Mouse (Mus musculus): Measurements from ENCODE around the gene Tkfc. TPM values are rescaled to one million over a fixed set of nuclear protein-coding genes. Genes with fewer than 3 reads are reported as not detected.

Gene Tkfc
- polyA plus RNA-seq, 1 experiment = 5.4 TPM

DNA sequence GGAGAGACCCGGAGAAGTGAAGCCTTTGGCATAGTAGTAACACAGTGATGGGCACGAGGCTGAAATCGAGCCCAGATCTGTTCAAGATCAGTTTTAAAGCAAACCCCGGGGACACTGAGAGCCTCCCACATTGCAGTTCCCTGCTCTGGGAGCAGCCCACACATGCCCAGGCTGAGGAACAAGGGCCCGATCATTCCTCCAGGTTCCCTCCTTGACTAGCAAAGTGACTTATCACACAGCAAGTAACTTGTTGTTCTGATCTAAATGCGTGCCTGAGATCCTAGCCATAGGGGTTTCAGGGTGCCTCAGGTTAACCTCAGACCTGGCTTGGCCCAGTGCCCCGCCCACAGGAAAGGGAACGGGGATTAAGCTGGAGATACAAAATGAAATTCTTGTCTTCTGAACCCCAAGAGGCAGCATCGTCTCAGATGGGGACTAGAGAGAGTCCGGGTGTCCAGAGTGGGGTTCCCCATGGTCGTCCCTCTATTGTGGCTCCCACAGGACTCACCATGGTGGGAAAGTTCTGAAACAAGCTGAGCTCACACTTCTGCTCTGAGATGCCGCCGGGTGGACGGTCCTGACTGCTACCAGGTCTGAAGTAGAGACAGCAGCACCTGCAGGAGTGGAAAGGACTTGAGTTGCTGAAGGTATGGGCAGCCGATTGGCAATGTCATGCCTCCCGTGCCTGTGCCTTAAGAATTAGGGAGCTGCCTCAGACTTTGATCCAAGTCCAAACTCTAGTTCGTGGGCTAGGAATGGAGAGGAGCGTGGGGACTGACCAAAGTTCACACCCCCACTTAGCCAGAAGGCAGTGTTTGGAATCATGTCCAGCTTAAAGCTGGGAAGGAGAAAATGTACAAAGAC is 1.6 kb downstream of the Tkfc start:
- 80% methylated on average over 18 of the region's 18 CpGs for WGBS
- Histone ChIP-seq H3K4me1 (ENCODE audit: control insufficient read depth, insufficient read depth, insufficient read length) (peaks cover 5% of the 10 kb centered on the region; the same call in 1 of the 2 replicates), H3K4me3 (ENCODE audit: extremely low read depth, insufficient read depth, insufficient read length) (no peak overlapping the region), H3K36me3 (ENCODE audit: control insufficient read depth, insufficient read depth, low read length) (peaks cover 7% of the 10 kb centered on the region), H3K27me3 (ENCODE audit: control insufficient read depth, insufficient read depth, low read length) (no peaks in the 10 kb centered on the region), H3K27ac (ENCODE audit: insufficient read depth, low read length) (0 out of 2 replicates have a peak overlapping the region, but pooled peaks have one; percentile 58)
- TF ChIP-seq CTCF (IDR thresholded peaks at IDR 0.05; ENCODE audit: extremely low read depth, insufficient read depth, insufficient read length, insufficient replicate concordance) (no peak), POLR2A (IDR thresholded peaks at IDR 0.05; ENCODE audit: low read depth, low read length) (no peak)
- no peak for DNase-seq (ENCODE audit: low read depth in 1 of 2, low spot score in 2 of 2)

DNA sequence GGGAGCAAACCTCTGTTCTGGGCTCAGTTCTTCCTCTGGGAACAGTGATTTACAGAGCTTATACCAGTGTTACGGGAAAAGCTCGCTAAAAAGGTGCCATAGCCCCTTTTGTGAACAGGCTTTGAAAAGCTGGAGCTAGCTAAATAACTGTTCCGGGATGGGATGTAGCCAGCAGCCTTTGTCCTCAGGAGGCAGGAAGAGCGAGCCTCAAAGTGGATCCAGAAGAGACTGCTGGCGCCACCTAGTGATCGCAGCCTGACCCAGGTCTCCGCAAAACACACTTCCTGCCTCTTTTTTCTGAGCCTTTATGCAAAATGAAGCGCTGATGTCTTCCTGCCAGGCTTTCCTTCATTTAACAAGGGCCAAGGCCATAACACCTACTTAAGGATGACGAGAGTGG is 2.7 kb downstream of the Tkfc start:
- WGBS = 2% methylated on average over 9 of the region's 9 CpGs

GRCm38 (mm10) chr19:10602247-10602769 is 3.1 kb downstream of the Tkfc start:
- no peak overlapping the region for H3K4me3 ChIP-seq (ENCODE audit: extremely low read depth, insufficient read depth, insufficient read length)
- TF ChIP-seq CTCF (IDR thresholded peaks at IDR 0.05; ENCODE audit: extremely low read depth, insufficient read depth, insufficient read length, insufficient replicate concordance) (no peak), POLR2A (IDR thresholded peaks at IDR 0.05; ENCODE audit: low read depth, low read length) (no peak)
- H3K27ac ChIP-seq (ENCODE audit: insufficient read depth, low read length) = peak overlapping the region; percentile 45
- no peaks in the 10 kb centered on the region for H3K27me3 ChIP-seq (ENCODE audit: control insufficient read depth, insufficient read depth, low read length)
- peaks cover 5% of the 10 kb centered on the region; the same call in 1 of the 2 replicates for H3K4me1 ChIP-seq (ENCODE audit: control insufficient read depth, insufficient read depth, insufficient read length)
- 28% methylated on average over 6 of the region's 6 CpGs for WGBS
- no peak for DNase-seq (ENCODE audit: low read depth in 1 of 2, low spot score in 2 of 2)
- H3K36me3 ChIP-seq (ENCODE audit: control insufficient read depth, insufficient read depth, low read length) = no peaks in the 10 kb centered on the region

More for the DNA sequence above, 2.7 kb downstream of the Tkfc start:
- DNase-seq (ENCODE audit: low read depth in 1 of 2, low spot score in 2 of 2) = peak; percentile 73 to 88
- Histone ChIP-seq H3K27me3 (ENCODE audit: control insufficient read depth, insufficient read depth, low read length) (no peaks in the 10 kb centered on the region), H3K4me3 (ENCODE audit: extremely low read depth, insufficient read depth, insufficient read length) (no peak overlapping the region), H3K4me1 (ENCODE audit: control insufficient read depth, insufficient read depth, insufficient read length) (peaks cover 5% of the 10 kb centered on the region; the same call in 1 of the 2 replicates), H3K36me3 (ENCODE audit: control insufficient read depth, insufficient read depth, low read length) (peaks cover 1% of the 10 kb centered on the region), H3K27ac (ENCODE audit: insufficient read depth, low read length) (peak overlapping the region; percentile 45)
- no peak for TF ChIP-seq POLR2A (IDR thresholded peaks at IDR 0.05; ENCODE audit: low read depth, low read length)
- TF ChIP-seq CTCF (IDR thresholded peaks at IDR 0.05; ENCODE audit: extremely low read depth, insufficient read depth, insufficient read length, insufficient replicate concordance) = peak; percentile 91

DNA sequence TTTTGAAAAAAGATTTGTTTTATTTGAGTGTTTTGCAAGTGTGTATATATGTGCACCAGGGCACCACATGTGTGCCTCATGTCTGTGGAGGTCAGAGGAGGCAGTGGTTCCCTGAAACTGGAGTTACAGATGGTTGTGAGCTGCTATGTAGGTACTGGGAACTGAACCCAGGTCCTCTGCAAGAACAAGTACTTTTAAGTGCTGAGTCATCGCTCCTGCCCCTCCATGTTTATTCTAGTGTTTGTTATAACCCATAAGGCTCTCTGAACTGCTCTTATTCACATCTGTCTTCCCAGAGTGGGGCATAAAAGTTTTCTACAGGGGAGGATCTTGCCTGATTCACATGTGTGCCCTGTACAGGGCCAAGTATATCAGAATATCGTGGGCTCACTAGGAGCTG is 5.8 kb downstream of the Tkfc start:
- Histone ChIP-seq H3K4me1 (ENCODE audit: control insufficient read depth, insufficient read depth, insufficient read length) (peaks cover 4% of the 10 kb centered on the region; the same call in 1 of the 2 replicates), H3K4me3 (ENCODE audit: extremely low read depth, insufficient read depth, insufficient read length) (no peak overlapping the region), H3K27ac (ENCODE audit: insufficient read depth, low read length) (no peak overlapping the region), H3K36me3 (ENCODE audit: control insufficient read depth, insufficient read depth, low read length) (peaks cover 5% of the 10 kb centered on the region; the same call in 1 of the 2 replicates), H3K27me3 (ENCODE audit: control insufficient read depth, insufficient read depth, low read length) (no peaks in the 10 kb centered on the region)
- 96% methylated on average over 2 of the region's 2 CpGs for WGBS
- DNase-seq (ENCODE audit: low read depth in 1 of 2, low spot score in 2 of 2) = no peak
- TF ChIP-seq POLR2A (IDR thresholded peaks at IDR 0.05; ENCODE audit: low read depth, low read length) (no peak), CTCF (IDR thresholded peaks at IDR 0.05; ENCODE audit: extremely low read depth, insufficient read depth, insufficient read length, insufficient replicate concordance) (no peak)

DNA sequence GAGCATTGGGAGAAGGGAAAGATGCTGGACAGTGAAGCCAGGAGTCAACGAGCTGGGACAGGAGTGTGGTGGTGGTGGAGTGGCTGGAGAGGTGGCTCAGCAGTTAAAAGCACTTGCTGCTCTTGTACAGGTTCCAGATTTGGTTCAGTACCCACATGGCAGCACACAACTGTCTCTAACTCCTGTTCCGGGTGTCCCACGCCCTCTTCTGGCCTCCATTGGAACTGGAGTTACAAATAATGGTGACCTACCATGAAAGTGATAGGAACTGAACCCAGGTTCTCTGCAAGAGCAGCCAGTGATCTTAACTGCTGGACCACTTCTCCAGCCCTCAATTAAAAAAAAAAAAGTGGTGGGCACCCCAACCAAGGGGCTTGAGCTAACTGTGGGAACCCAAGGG is 7.3 kb downstream of the Tkfc start:
- H3K27ac ChIP-seq (ENCODE audit: insufficient read depth, low read length) = no peak overlapping the region
- TF ChIP-seq POLR2A (IDR thresholded peaks at IDR 0.05; ENCODE audit: low read depth, low read length) (no peak), CTCF (IDR thresholded peaks at IDR 0.05; ENCODE audit: extremely low read depth, insufficient read depth, insufficient read length, insufficient replicate concordance) (peak; percentile 20; the same call in 1 of the 2 replicates)
- no peaks in the 10 kb centered on the region for H3K27me3 ChIP-seq (ENCODE audit: control insufficient read depth, insufficient read depth, low read length)
- peaks cover 2% of the 10 kb centered on the region; the same call in 1 of the 2 replicates for H3K4me1 ChIP-seq (ENCODE audit: control insufficient read depth, insufficient read depth, insufficient read length)
- no peak overlapping the region for H3K4me3 ChIP-seq (ENCODE audit: extremely low read depth, insufficient read depth, insufficient read length)
- DNase-seq (ENCODE audit: low read depth in 1 of 2, low spot score in 2 of 2) = no peak
- H3K36me3 ChIP-seq (ENCODE audit: control insufficient read depth, insufficient read depth, low read length) = peaks cover 10% of the 10 kb centered on the region; the same call in 1 of the 2 replicates
- WGBS = 38% methylated on average over 3 of the region's 3 CpGs

DNA sequence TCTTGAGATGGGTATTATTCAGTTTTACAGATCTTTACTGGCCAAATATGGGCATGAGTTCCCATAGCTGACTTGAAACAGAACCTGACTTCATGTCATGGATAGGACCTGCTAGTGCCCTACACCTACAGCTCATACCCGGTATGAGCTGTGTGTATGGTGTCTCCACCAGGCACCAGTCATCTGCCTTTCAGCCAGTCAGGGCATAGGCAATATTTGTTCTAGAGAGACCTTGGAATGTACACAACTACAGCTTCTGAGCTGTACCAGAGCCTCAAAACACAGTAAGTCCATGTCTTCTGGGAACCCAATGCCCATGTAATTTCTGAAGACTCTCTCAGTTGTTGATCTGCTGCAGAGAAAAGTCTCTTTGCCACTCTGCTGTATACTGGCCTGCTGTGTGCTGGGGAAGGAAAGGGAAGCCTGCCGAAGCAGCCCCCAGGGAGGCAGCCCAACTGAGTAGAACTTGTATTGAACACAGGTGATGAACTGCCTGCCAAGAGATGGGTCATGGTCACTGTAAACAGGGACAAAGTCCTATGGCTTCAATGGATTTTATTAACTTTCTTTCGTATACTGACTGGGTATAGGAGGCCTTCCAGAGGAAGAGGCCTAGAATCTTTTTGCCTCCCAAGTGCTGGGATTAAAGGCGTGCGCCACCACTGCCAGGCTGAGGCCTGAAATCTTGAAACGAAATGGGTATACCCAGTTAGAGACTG is 13.6 kb downstream of the Tkfc start:
- no peak overlapping the region for H3K27ac ChIP-seq (ENCODE audit: insufficient read depth, low read length)
- 88% methylated on average over 6 of the region's 6 CpGs for WGBS

More for the DNA sequence above, 13.6 kb downstream of the Tkfc start:
- H3K27me3 ChIP-seq (ENCODE audit: control insufficient read depth, insufficient read depth, low read length) = no peaks in the 10 kb centered on the region
- no peak overlapping the region for H3K4me3 ChIP-seq (ENCODE audit: extremely low read depth, insufficient read depth, insufficient read length)
- peaks cover 47% of the 10 kb centered on the region for H3K36me3 ChIP-seq (ENCODE audit: control insufficient read depth, insufficient read depth, low read length)
- no peak for DNase-seq (ENCODE audit: low read depth in 1 of 2, low spot score in 2 of 2)
- TF ChIP-seq POLR2A (IDR thresholded peaks at IDR 0.05; ENCODE audit: low read depth, low read length) (no peak), CTCF (IDR thresholded peaks at IDR 0.05; ENCODE audit: extremely low read depth, insufficient read depth, insufficient read length, insufficient replicate concordance) (no peak)
- no peaks in the 10 kb centered on the region for H3K4me1 ChIP-seq (ENCODE audit: control insufficient read depth, insufficient read depth, insufficient read length)

Data from spleen, adult 2 months (tissue).